Mouse (Mus musculus): ENCODE data around the gene Hoxc8. TPM values are rescaled to one million over a fixed set of nuclear protein-coding genes. Genes with fewer than 3 reads are reported as not detected.

Gene Hoxc8
- polyA plus RNA-seq (2015; fragmentation: Nextera tagmentation; extraction: Ambion mirVana) = not detected in 2 replicates

DNA sequence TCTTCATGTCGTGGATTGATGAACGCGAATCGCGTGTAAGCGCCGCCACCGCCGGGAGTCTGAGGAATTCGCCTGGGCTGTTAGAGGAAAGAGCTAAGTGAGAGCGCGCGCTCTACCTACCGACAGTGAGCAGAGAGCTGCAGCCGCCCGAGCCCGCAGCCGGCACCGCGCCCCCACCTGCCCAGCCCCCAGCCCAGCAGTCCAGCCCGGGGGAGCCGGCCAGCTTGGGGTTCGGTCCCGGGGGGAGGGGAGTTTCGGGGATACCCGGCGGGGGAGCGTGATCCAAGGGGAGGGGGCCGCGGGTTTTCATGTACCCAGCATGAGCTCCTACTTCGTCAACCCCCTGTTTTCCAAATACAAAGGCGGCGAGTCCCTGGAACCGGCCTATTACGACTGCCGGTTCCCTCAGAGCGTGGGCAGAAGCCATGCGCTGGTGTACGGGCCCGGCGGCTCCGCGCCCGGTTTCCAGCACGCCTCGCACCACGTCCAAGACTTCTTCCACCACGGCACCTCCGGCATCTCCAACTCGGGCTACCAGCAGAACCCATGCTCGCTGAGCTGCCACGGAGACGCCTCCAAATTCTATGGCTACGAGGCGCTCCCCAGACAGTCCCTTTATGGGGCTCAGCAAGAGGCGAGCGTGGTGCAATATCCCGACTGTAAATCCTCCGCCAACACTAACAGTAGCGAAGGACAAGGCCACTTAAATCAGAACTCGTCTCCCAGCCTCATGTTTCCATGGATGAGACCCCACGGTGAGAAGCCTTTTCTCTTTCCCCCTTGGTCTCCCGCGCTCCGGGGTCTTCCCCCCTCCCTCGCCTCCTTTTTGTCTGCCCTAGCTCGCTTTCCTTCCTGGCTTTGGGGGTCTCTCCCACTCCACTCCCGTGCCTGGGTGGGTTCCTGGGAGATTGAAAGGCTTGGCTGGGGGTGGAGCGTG, at the start of gene Hoxc8:
Gene Hoxc8, plus strand, starts transcription at position 147 of the 937 bp plus-strand sequence.
- Histone ChIP-seq H3K27ac (replicated peaks) (no peak within 1 kb of the TSS), H3K36me3 (no peaks in the 10 kb centered on the region), H3K4me2 (replicated peaks) (no peak within 1 kb of the TSS; the same call in 1 of the 2 replicates), H3K9ac (no peak within 1 kb of the TSS), H3K9me3 (replicated peaks) (no peaks in the 10 kb centered on the region), H3K4me3 (replicated peaks) (peak within 1 kb of the TSS; percentile 17), H3K27me3 (peaks cover 96% of the 10 kb centered on the region), H3K4me1 (peaks cover 6% of the 10 kb centered on the region; the same call in 1 of the 2 replicates)
- 2% methylated on average over 69 of the region's 69 CpGs for whole genome bisulfite sequencing
- no peak for ATAC-seq (ENCODE audit: insufficient number of reproducible peaks, low FRiP score, low TSS enrichment, low read depth)

DNA sequence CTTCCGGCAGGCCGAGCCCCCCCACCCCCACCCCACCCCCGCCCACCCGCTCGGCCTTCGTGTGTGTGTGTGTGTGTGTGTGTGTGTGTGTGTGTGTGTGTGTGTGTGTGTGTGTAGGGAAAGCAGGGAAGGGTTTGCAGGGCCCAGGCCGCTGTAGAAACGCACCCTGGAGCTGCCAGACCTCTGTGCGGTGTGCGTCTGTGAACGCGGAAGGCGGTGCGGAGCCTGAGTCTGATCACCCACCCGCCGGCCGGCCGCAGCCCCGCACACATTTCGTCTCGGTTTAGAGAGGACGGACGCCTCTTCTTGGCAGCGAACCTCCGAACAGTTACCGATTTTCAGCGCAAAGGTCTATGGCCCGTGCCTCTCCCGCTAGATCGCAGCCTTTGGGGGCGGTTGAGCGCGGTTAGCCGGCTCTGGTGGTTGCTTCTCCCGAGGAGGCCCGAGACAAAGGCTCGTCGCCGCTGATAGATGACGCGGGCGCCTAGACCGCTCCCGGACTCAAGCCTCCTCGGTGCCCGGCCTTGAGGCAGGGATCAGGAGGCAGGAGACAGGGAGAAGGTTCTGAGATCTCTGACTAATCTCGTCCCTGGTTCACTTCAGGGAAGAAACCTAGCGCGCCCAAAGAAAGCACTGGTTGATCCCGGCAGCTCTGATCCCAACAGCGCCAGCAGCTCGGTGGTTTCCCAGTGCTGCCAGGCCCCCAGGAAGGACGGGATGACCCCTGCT, 47.5 kb upstream of the Hoxc8 start:
- Histone ChIP-seq H3K27ac (replicated peaks) (no peak overlapping the region), H3K9me3 (replicated peaks) (no peaks in the 10 kb centered on the region), H3K4me2 (replicated peaks) (no peak overlapping the region; the same call in 1 of the 2 replicates), H3K4me1 (no peaks in the 10 kb centered on the region), H3K4me3 (replicated peaks) (0 out of 2 replicates have a peak overlapping the region, but pooled peaks have one; percentile 10), H3K9ac (no peak overlapping the region), H3K27me3 (peaks cover 100% of the 10 kb centered on the region), H3K36me3 (no peaks in the 10 kb centered on the region)
- no peak for ATAC-seq (ENCODE audit: insufficient number of reproducible peaks, low FRiP score, low TSS enrichment, low read depth)
- under 1% methylated on average over 53 of the region's 53 CpGs for WGBS

DNA sequence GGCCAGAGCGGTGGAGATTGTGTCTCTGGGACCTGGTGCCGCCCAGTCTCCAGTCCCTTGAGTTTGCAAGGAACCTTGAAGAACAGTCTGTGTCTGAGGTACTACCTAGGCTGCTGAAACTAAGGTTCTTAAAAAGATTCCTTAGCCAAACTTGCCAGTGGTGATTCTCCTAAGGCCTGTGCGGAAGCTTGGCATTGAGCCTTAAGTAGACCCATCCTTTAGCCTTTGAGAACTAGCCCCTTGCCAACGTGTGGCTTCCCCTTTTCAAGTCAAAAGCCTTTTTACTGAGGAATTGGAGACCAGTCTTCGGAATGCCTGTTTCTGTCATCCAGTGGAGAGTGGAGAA, 47.0 kb upstream of the Hoxc8 start:
- no peak overlapping the region for H3K4me3 ChIP-seq (replicated peaks)
- H3K4me1 ChIP-seq = no peaks in the 10 kb centered on the region
- 2% methylated on average over 5 of the region's 5 CpGs for WGBS
- peaks cover 100% of the 10 kb centered on the region for H3K27me3 ChIP-seq
- no peak overlapping the region for H3K9ac ChIP-seq
- no peaks in the 10 kb centered on the region for H3K36me3 ChIP-seq
- no peak for ATAC-seq (ENCODE audit: insufficient number of reproducible peaks, low FRiP score, low TSS enrichment, low read depth)
- H3K9me3 ChIP-seq (replicated peaks) = no peaks in the 10 kb centered on the region
- H3K4me2 ChIP-seq (replicated peaks) = no peak overlapping the region
- no peak overlapping the region for H3K27ac ChIP-seq (replicated peaks)

DNA sequence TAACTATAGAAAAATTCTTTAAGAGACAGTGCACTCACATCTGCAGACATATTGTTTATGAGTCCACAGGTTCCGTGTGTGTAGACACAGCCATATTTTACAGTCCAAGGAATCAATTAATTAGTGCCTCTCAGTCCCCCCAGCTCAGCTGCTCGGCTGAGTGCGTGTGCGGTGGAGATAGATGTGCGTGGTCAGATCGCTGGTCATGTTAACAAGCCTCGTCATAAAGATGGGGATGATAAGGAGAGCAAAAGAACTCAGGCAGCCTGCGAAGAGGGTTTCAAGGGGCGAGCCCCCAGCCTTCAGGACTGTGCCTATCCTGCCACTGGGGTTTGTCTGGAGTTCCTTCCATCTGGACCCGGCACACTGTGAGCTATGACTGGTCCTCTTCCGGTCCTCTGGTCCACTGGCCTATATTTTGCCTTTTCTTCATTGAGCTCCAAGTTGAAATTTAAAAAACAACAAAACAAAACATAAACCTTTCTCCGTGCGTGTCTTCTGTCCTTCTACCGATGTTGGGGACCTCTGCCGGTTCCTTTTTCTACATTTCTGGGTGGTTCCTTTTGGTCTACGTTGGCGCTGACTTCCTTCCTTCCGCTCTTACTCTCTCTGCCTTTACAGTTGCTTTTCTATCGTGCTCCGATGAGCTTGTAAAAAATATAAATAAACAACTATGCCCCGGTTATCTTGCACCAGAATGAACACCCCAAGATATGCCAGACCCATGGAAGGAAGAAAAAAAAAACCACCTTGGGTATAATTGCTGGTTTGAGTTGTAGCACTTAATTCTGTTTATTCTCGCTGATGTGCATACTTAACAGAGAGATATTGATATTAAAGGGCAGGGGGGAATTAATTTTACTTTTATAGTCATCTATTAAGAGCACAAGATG, 45.0 kb upstream of the Hoxc8 start:
- no peak overlapping the region for H3K9ac ChIP-seq
- H3K36me3 ChIP-seq = no peaks in the 10 kb centered on the region
- no peaks in the 10 kb centered on the region for H3K4me1 ChIP-seq
- H3K9me3 ChIP-seq (replicated peaks) = no peaks in the 10 kb centered on the region
- no peak overlapping the region for H3K4me3 ChIP-seq (replicated peaks)
- ATAC-seq (ENCODE audit: insufficient number of reproducible peaks, low FRiP score, low TSS enrichment, low read depth) = no peak
- H3K27ac ChIP-seq (replicated peaks) = no peak overlapping the region
- 10% methylated on average over 22 of the region's 22 CpGs for WGBS
- H3K27me3 ChIP-seq = peaks cover 99% of the 10 kb centered on the region
- H3K4me2 ChIP-seq (replicated peaks) = no peak overlapping the region

DNA sequence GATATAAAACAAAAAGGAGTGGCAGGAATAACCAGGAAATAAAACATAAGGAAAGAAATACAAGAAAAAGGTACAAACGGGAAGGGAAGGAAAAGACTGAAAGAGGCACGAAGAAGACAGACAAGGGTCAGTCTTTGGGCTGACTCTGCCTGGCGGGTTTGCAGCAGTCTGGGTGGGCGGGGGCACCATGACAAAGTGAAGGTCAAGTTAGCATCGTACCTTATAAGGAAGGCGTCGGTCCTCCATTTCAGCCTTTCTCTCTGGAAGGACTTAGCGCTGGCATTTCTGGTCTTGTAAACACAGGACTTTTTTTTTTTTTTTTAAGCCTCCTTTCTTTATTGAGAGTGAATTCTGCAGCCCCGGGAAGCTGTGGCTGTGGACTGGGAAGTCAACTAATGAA, 43.1 kb upstream of the Hoxc8 start:
- ATAC-seq (ENCODE audit: insufficient number of reproducible peaks, low FRiP score, low TSS enrichment, low read depth) = no peak
- no peak overlapping the region for H3K4me2 ChIP-seq (replicated peaks)
- no peak overlapping the region for H3K9ac ChIP-seq
- H3K27ac ChIP-seq (replicated peaks) = no peak overlapping the region
- peaks cover 99% of the 10 kb centered on the region for H3K27me3 ChIP-seq
- 1% methylated on average over 9 of the region's 9 CpGs for WGBS
- H3K4me3 ChIP-seq (replicated peaks) = no peak overlapping the region
- no peaks in the 10 kb centered on the region for H3K36me3 ChIP-seq
- H3K4me1 ChIP-seq = no peaks in the 10 kb centered on the region
- no peaks in the 10 kb centered on the region for H3K9me3 ChIP-seq (replicated peaks)

DNA sequence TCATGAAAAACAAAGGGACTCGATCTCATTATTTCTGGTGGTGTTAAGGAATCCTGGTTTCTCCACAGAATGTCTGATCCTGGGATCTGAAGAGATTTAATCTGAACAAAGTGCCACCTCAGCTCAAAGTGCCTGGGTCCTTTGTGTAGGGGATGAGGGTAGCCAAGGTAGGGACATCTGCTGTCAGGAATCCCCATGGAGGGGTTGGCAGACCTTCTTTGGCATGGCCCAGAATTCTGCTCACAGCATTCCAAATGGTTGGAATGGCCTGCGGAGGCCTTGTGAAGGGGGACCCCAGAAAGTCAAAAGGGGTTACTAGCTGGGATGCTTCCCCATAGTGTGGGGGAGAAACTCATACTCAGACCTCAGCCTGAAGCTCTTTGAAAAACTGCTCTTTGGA, 41.6 kb upstream of the Hoxc8 start:
- no peak overlapping the region for H3K27ac ChIP-seq (replicated peaks)
- H3K4me2 ChIP-seq (replicated peaks) = no peak overlapping the region
- H3K4me3 ChIP-seq (replicated peaks) = no peak overlapping the region
- ATAC-seq (ENCODE audit: insufficient number of reproducible peaks, low FRiP score, low TSS enrichment, low read depth) = no peak
- 4% methylated on average over 2 of the region's 2 CpGs for whole genome bisulfite sequencing
- H3K9ac ChIP-seq = no peak overlapping the region
- H3K36me3 ChIP-seq = no peaks in the 10 kb centered on the region
- H3K27me3 ChIP-seq = peaks cover 99% of the 10 kb centered on the region
- H3K9me3 ChIP-seq (replicated peaks) = no peaks in the 10 kb centered on the region
- no peaks in the 10 kb centered on the region for H3K4me1 ChIP-seq

DNA sequence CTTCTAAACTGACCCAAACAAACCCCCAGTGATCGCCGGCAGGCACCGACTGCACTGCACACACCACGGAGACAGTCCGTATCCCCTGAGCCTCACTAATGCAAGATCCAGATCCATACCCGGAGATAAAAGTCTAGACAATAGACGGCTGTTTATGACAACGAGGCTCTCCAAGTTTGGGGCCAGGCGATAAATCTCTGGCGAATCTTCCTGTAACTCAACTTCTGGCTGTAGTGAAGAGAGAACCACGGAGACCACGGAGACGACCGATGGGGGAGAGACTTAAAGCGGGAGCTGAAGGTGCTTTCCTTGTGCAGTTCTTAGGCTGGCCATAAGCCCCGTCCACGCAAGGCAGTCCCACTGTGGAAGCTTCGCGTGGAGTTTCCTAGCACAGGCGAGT, 40.7 kb upstream of the Hoxc8 start:
- WGBS = 2% methylated on average over 20 of the region's 20 CpGs
- no peak overlapping the region for H3K4me3 ChIP-seq (replicated peaks)
- peaks cover 99% of the 10 kb centered on the region for H3K27me3 ChIP-seq
- H3K36me3 ChIP-seq = no peaks in the 10 kb centered on the region
- ATAC-seq (ENCODE audit: insufficient number of reproducible peaks, low FRiP score, low TSS enrichment, low read depth) = no peak
- H3K9ac ChIP-seq = no peak overlapping the region
- no peak overlapping the region for H3K27ac ChIP-seq (replicated peaks)
- no peak overlapping the region for H3K4me2 ChIP-seq (replicated peaks)
- H3K4me1 ChIP-seq = no peaks in the 10 kb centered on the region
- H3K9me3 ChIP-seq (replicated peaks) = no peaks in the 10 kb centered on the region

DNA sequence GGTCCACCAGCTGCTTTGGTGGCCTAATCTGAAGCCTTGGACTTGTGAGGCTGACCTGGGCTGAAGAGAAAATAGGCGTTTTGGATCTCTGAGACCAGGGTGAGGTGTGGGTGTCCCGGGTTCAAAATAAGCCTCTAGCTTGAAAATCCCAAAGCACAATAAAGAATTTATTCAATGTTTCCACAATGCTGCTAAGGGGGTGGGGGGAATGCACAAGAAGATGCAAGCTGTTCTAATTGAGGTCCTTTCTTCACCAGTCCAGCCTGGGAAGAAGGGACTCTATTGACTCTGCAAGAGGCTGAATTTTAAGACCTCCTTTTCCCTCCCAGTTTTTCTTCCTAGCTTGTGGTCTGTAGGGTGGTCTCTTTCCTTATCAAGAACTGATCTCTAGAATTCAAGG, 39.5 kb upstream of the Hoxc8 start:
- 9% methylated on average over 2 of the region's 2 CpGs for WGBS
- Histone ChIP-seq H3K4me2 (replicated peaks) (no peak overlapping the region), H3K36me3 (no peaks in the 10 kb centered on the region), H3K9ac (no peak overlapping the region), H3K9me3 (replicated peaks) (no peaks in the 10 kb centered on the region), H3K4me3 (replicated peaks) (no peak overlapping the region), H3K4me1 (no peaks in the 10 kb centered on the region), H3K27ac (replicated peaks) (no peak overlapping the region), H3K27me3 (peaks cover 97% of the 10 kb centered on the region)
- ATAC-seq (ENCODE audit: insufficient number of reproducible peaks, low FRiP score, low TSS enrichment, low read depth) = no peak

DNA sequence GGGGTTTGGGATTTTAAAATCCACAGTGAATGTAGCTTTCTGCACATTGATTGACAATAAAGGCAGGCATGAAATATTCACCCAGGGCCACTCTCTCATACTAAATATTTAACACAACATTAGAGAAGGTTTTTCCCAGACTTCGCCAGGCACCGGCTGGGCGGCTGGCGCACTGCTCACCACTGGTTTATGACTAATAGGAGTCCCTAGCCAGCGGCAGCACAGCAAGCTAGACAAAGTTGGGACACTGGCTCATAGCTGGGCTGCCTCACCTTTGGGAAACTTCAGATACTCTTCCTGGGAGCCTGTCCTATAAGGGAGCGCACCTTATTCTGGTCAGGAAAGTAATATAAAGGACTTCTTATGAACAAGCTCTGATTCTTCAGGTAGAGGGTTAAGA, 36.8 kb upstream of the Hoxc8 start:
- WGBS = 2% methylated on average over 6 of the region's 6 CpGs
- H3K9me3 ChIP-seq (replicated peaks) = no peaks in the 10 kb centered on the region
- H3K4me1 ChIP-seq = no peaks in the 10 kb centered on the region
- H3K36me3 ChIP-seq = no peaks in the 10 kb centered on the region
- H3K4me3 ChIP-seq (replicated peaks) = no peak overlapping the region
- ATAC-seq (ENCODE audit: insufficient number of reproducible peaks, low FRiP score, low TSS enrichment, low read depth) = no peak
- no peak overlapping the region for H3K27ac ChIP-seq (replicated peaks)
- H3K9ac ChIP-seq = no peak overlapping the region
- no peak overlapping the region for H3K4me2 ChIP-seq (replicated peaks)
- peaks cover 97% of the 10 kb centered on the region for H3K27me3 ChIP-seq

DNA sequence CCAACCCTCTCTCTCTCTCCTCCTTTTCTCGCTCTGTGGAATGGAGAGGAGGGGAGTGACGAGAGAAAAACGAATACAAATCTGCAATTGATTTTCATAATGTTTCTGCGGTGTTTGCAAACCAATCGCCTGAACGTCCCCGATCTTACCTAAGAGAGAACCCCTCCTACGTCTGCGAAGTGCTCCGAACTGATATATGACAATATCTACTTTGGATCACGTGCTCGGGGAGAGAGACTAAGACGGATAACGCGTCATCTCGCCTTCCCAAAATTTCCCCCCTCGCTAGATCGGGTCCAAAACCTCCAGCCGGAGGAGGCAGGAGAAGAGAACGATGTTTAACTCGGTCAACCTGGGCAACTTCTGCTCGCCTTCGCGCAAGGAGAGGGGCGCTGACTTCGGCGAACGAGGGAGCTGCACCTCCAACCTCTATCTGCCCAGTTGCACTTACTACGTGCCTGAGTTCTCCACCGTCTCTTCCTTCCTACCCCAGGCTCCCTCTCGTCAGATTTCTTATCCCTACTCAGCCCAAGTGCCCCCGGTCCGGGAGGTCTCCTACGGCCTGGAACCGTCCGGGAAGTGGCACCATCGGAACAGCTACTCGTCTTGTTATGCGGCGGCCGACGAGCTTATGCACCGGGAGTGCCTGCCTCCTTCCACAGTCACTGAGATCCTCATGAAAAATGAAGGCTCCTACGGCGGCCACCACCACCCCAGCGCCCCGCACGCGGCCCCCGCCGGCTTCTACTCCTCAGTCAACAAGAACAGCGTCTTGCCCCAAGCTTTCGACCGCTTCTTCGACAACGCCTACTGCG, 36.0 kb upstream of the Hoxc8 start, which contains the start of gene Hoxc11:
Gene Hoxc11, plus strand, starts transcription at position 236 of the 815 bp plus-strand sequence.
- H3K36me3 ChIP-seq = no peaks in the 10 kb centered on the region
- H3K27ac ChIP-seq (replicated peaks) = no peak within 1 kb of the TSS
- no peak within 1 kb of the TSS for H3K4me3 ChIP-seq (replicated peaks)
- H3K9me3 ChIP-seq (replicated peaks) = no peaks in the 10 kb centered on the region
- WGBS = 1% methylated on average over 57 of the region's 57 CpGs
- no peak for ATAC-seq (ENCODE audit: insufficient number of reproducible peaks, low FRiP score, low TSS enrichment, low read depth)
- no peak within 1 kb of the TSS for H3K9ac ChIP-seq
- peaks cover 94% of the 10 kb centered on the region for H3K27me3 ChIP-seq
- H3K4me1 ChIP-seq = no peaks in the 10 kb centered on the region
- H3K4me2 ChIP-seq (replicated peaks) = no peak within 1 kb of the TSS

Measured in embryonic facial prominence, embryonic 15.5 days (tissue).